ENCODE assay signal across 25 mouse cellular contexts in genomic region chr11:7606652-7607051, GRCm38 (mm10).
A peak's percentile ranks its signal among the peaks of the same experiment; 100 is the strongest.
DNase-seq lines count a peak whose midpoint lies in the region; ATAC-seq lines count a peak whose summit lies in the region.
"Had no signal": no experiment of that assay in that cellular context is flagged by ENCODE, and none has a peak within 500 bp of the region (broad histone marks: within the 10 kb centered on the region; RNA-seq: fewer than 3 reads in every experiment).

No protein-coding gene starts in this region.

- ATAC-seq in heart, embryonic 11.5 days (replicated peaks; ENCODE audit: insufficient number of reproducible peaks, low FRiP score, low TSS enrichment): peak; percentile 65; the same call in 1 of the 2 replicates
- peak; percentile 58 for ATAC-seq in liver, embryonic 13.5 days (ENCODE audit: low read depth)
- ATAC-seq in liver, embryonic 16.5 days (ENCODE audit: low read depth): peak; percentile 37; the same call in 1 of the 2 replicates
- ATAC-seq: activated CD4-positive, CD25-positive, alpha-beta regulatory T cell, adult 4 months; CD4-positive, CD25-positive, alpha-beta regulatory T cell, adult 4 months; forebrain, embryonic 13.5 days; forebrain, embryonic 15.5 days; Patski had no signal

- no peak overlapping the region for H3K9ac ChIP-seq in heart, embryonic 11.5 days (ENCODE audit: low read depth, low read length)
- H3K9ac ChIP-seq in liver, embryonic 13.5 days: no peak overlapping the region
- H3K9ac ChIP-seq in liver, embryonic 16.5 days (ENCODE audit: low read depth, low read length): no peak overlapping the region
- H3K9ac ChIP-seq: embryonic facial prominence, embryonic 12.5 days; forebrain, embryonic 13.5 days; forebrain, embryonic 15.5 days had no signal

- no peak overlapping the region for H3K4me2 ChIP-seq in heart, embryonic 11.5 days
- H3K4me2 ChIP-seq in liver, embryonic 13.5 days: no peak overlapping the region
- no peak overlapping the region for H3K4me2 ChIP-seq in liver, embryonic 16.5 days (ENCODE audit: low read depth, low read length)
- H3K4me2 ChIP-seq: embryonic facial prominence, embryonic 12.5 days; forebrain, embryonic 13.5 days; forebrain, embryonic 15.5 days had no signal

- no peak for DNase-seq in heart, postnatal 14 days
- no peak for DNase-seq in liver, embryonic 13.5 days
- no peak for DNase-seq in liver
- DNase-seq in c-Kit-positive CD71-positive TER-119-negative erythroid progenitor cells, embryonic 14.5 days (ENCODE audit: low read depth): peak; percentile 3
- DNase-seq in limb, embryonic 10.5 days (ENCODE audit: low spot score): no peak
- DNase-seq: adrenal gland, adult 8-10 months; adrenal gland, postnatal 14 days; adrenal gland, postnatal 36 days; B cell, adult 2 months; cerebellum, adult 11-12 months; cerebellum, adult 2 months; cerebellum, adult 9-10 months; cerebellum, postnatal 10 days; cerebellum, postnatal 25 days had no signal

- no peaks in the 10 kb centered on the region for H3K9me3 ChIP-seq in heart, embryonic 11.5 days (replicated peaks; ENCODE audit: control insufficient read depth, low read length)
- H3K9me3 ChIP-seq in liver, embryonic 13.5 days (replicated peaks): no peaks in the 10 kb centered on the region
- H3K9me3 ChIP-seq in liver, embryonic 16.5 days (replicated peaks; ENCODE audit: control insufficient read depth, low read length): no peaks in the 10 kb centered on the region
- no peaks in the 10 kb centered on the region for H3K9me3 ChIP-seq in limb, embryonic 10.5 days (replicated peaks)
- H3K9me3 ChIP-seq: embryonic facial prominence, embryonic 10.5 days; embryonic facial prominence, embryonic 12.5 days; forebrain, embryonic 13.5 days; forebrain, embryonic 15.5 days; G1E had no signal

- no peaks in the 10 kb centered on the region for H3K27me3 ChIP-seq in heart, embryonic 11.5 days (ENCODE audit: control insufficient read depth, insufficient read depth, low read length)
- no peaks in the 10 kb centered on the region for H3K27me3 ChIP-seq in liver, embryonic 13.5 days
- no peaks in the 10 kb centered on the region for H3K27me3 ChIP-seq in liver, embryonic 16.5 days (ENCODE audit: control insufficient read depth, insufficient read depth, low read depth, low read length)
- no peaks in the 10 kb centered on the region for H3K27me3 ChIP-seq in limb, embryonic 10.5 days (ENCODE audit: low read depth, poor library complexity, severe bottlenecking)
- H3K27me3 ChIP-seq: CH12.LX; embryonic facial prominence, embryonic 12.5 days; forebrain, embryonic 13.5 days; forebrain, embryonic 15.5 days; Patski had no signal

- 55% methylated on average over 7 of the region's 7 CpGs for WGBS in heart, embryonic 11.5 days (ENCODE audit: insufficient replicate concordance)
- WGBS in liver, embryonic 13.5 days (ENCODE audit: insufficient replicate concordance): 27% methylated on average over 7 of the region's 7 CpGs
- 30% methylated on average over 7 of the region's 7 CpGs for WGBS in liver, embryonic 16.5 days (ENCODE audit: insufficient replicate concordance)
- WGBS in limb, embryonic 10.5 days: 91% methylated on average over 7 of the region's 7 CpGs

- intact Hi-C loops in heart, postnatal 14 days (cut with DNase I): no loop called here

- no peaks in the 10 kb centered on the region for H3K36me3 ChIP-seq in heart, embryonic 11.5 days (ENCODE audit: control insufficient read depth, insufficient read depth, low read length)
- H3K36me3 ChIP-seq in liver, embryonic 13.5 days: no peaks in the 10 kb centered on the region
- H3K36me3 ChIP-seq in liver, embryonic 16.5 days (ENCODE audit: control insufficient read depth, insufficient read depth): no peaks in the 10 kb centered on the region
- H3K36me3 ChIP-seq in limb, embryonic 10.5 days: no peaks in the 10 kb centered on the region
- H3K36me3 ChIP-seq: embryonic facial prominence, embryonic 10.5 days; embryonic facial prominence, embryonic 12.5 days; forebrain, embryonic 15.5 days; G1E had no signal

- no peaks in the 10 kb centered on the region for H3K4me1 ChIP-seq in heart, embryonic 11.5 days (ENCODE audit: control insufficient read depth, insufficient read depth, low read length)
- H3K4me1 ChIP-seq in liver, embryonic 13.5 days (replicated peaks): no peaks in the 10 kb centered on the region
- no peaks in the 10 kb centered on the region for H3K4me1 ChIP-seq in liver, embryonic 16.5 days (ENCODE audit: control insufficient read depth, low read depth, low read length)
- no peaks in the 10 kb centered on the region for H3K4me1 ChIP-seq in limb, embryonic 10.5 days
- H3K4me1 ChIP-seq: embryonic facial prominence, embryonic 10.5 days; embryonic facial prominence, embryonic 12.5 days; forebrain, embryonic 13.5 days; forebrain, embryonic 15.5 days had no signal

- no peak overlapping the region for H3K4me3 ChIP-seq in heart, embryonic 11.5 days (ENCODE audit: low read depth, low read length)
- H3K4me3 ChIP-seq in liver, embryonic 13.5 days (replicated peaks): no peak overlapping the region
- no peak overlapping the region for H3K4me3 ChIP-seq in liver, embryonic 16.5 days (ENCODE audit: low read depth, low read length)
- no peak overlapping the region for H3K4me3 ChIP-seq in limb, embryonic 10.5 days
- H3K4me3 ChIP-seq: embryonic facial prominence, embryonic 10.5 days; embryonic facial prominence, embryonic 12.5 days; forebrain, embryonic 13.5 days; forebrain, embryonic 15.5 days had no signal

- H3K27ac ChIP-seq in heart, embryonic 11.5 days (ENCODE audit: low read depth, low read length): no peak overlapping the region
- H3K27ac ChIP-seq in liver, embryonic 13.5 days: no peak overlapping the region
- no peak overlapping the region for H3K27ac ChIP-seq in liver, embryonic 16.5 days (ENCODE audit: low read length)
- no peak overlapping the region for H3K27ac ChIP-seq in limb, embryonic 10.5 days
- H3K27ac ChIP-seq: embryonic facial prominence, embryonic 10.5 days; embryonic facial prominence, embryonic 12.5 days; forebrain, embryonic 13.5 days; forebrain, embryonic 15.5 days had no signal
